ENCODE assay signal across 8 mouse cellular contexts in genomic region chr11:80428381-80429008, GRCm38 (mm10). TPM values are rescaled to one million over a fixed set of nuclear protein-coding genes. Genes with fewer than 3 reads are reported as not detected.
DNase-seq lines count a peak whose midpoint lies in the region; ATAC-seq and TF ChIP-seq lines count a peak whose summit lies in the region.

Gene Psmd11 (plus strand): TSS chr11:80428615.

- peaks cover 5% of the 10 kb centered on the region; the same call in 1 of the 2 replicates for H3K4me1 ChIP-seq in hindbrain, postnatal 0 days (ENCODE audit: insufficient read depth, low read length)

- H3K36me3 ChIP-seq in hindbrain, postnatal 0 days (ENCODE audit: insufficient read depth, low read length) = 0 out of 2 replicates have a peak, but pooled peaks cover 12% of the 10 kb centered on the region

- no peaks in the 10 kb centered on the region for H3K27me3 ChIP-seq in hindbrain, postnatal 0 days (ENCODE audit: insufficient read depth, low read length)

- under 1% methylated on average over 50 of the region's 58 CpGs for WGBS in hindbrain, postnatal 0 days

- peak within 1 kb of the TSS; percentile 98 for H3K27ac ChIP-seq in gastrocnemius, adult 2 months
- peak within 1 kb of the TSS; percentile 90 for H3K27ac ChIP-seq in hindbrain, postnatal 0 days
- peak within 1 kb of the TSS; percentile 95 for H3K27ac ChIP-seq in left cerebral cortex, adult 2 months

- peak within 1 kb of the TSS; percentile 85 for H3K4me3 ChIP-seq in gastrocnemius, adult 2 months
- H3K4me3 ChIP-seq in hindbrain, postnatal 0 days (ENCODE audit: low read length) = peak within 1 kb of the TSS; percentile 99
- H3K4me3 ChIP-seq in left cerebral cortex, adult 2 months = peak within 1 kb of the TSS; percentile 95

- no peaks in the 10 kb centered on the region for H3K9me3 ChIP-seq in hindbrain, postnatal 0 days (ENCODE audit: low read length)

- peak; percentile 98 for DNase-seq in ZHBTc4 (ENCODE audit: low read depth, low spot score)
- peak; percentile 97 for DNase-seq in gastrocnemius, adult 2 months
- peak; percentile 99 for DNase-seq in hindbrain, postnatal 0 days (ENCODE audit: low spot score)
- peak; percentile 95 for DNase-seq in left cerebral cortex, adult 2 months (ENCODE audit: extremely low spot score in 1 of 2, low spot score in 2 of 2)
- DNase-seq in right cerebral cortex, adult 2 months (ENCODE audit: low spot score in 2 of 2) = peak; percentile 96 to 97
- DNase-seq in urinary bladder, postnatal 14 days (ENCODE audit: low spot score) = peak; percentile 95

- peak; percentile 97 for ATAC-seq in common myeloid progenitor, adult 5-6 weeks (replicated peaks; ENCODE audit: low read depth, poor library complexity, severe bottlenecking)
- peak; percentile 100 for ATAC-seq in hindbrain, postnatal 0 days
- peak; percentile 100 for ATAC-seq in megakaryocyte, adult 5-6 weeks (ENCODE audit: poor library complexity, severe bottlenecking)

- intact Hi-C loops in gastrocnemius, adult 2 months (cut with DNase I) = loop anchor here (2.0 kb wide), 1 partner anchor 242 kb away; no protein-coding TSS in a partner anchor
- intact Hi-C loops in left cerebral cortex, adult 2 months (cut with DNase I) = loop anchor here (1.0 kb wide), 1 partner anchor 242 kb away; no protein-coding TSS in a partner anchor

- peak; percentile 78 for TF ChIP-seq CTCF in gastrocnemius, adult 2 months (IDR thresholded peaks at IDR 0.05)
- TF ChIP-seq CTCF in hindbrain, postnatal 0 days (IDR thresholded peaks at IDR 0.05; ENCODE audit: low read depth) = peak; percentile 82
- peak; percentile 72 for TF ChIP-seq CTCF in left cerebral cortex, adult 2 months (IDR thresholded peaks at IDR 0.05)

- peak within 1 kb of the TSS; percentile 91 for H3K9ac ChIP-seq in hindbrain, postnatal 0 days (replicated peaks; ENCODE audit: low read length)

- peak within 1 kb of the TSS; percentile 79 for H3K4me2 ChIP-seq in hindbrain, postnatal 0 days (ENCODE audit: low read depth, low read length)

RNA-seq across cellular contexts. Expression of gene Psmd11, which starts in this region (rescaled TPM):
- total RNA-seq in common myeloid progenitor, adult 5-6 weeks (2017) = 81.0 and 107 TPM in 2 replicates
- total RNA-seq in gastrocnemius, adult 2 months (2021) = 100 to 1,000 TPM; 138 to 169 TPM
- total RNA-seq in hindbrain, postnatal 0 days (2014; rRNA removed) = 31.2 and 35.1 TPM in 2 replicates
- polyA plus RNA-seq in hindbrain, postnatal 0 days (2015; fragmentation: Nextera tagmentation; extraction: Ambion mirVana) = 272 and 284 TPM in 2 replicates
- 100 to 1,000 TPM; 102 to 103 TPM for total RNA-seq in left cerebral cortex, adult 2 months (2021)
- 62.0 and 67.1 TPM in 2 replicates for total RNA-seq in megakaryocyte, adult 5-6 weeks (2015)
- 38.8 and 73.4 TPM in 2 replicates for total RNA-seq in megakaryocyte, adult 5-6 weeks (2017)

Comparison
In these comparisons a context has a peak if more than half of its experiments do, and no peak if none do; other contexts are left out.
1. Peak in every context shown above with its lines: DNase-seq, ATAC-seq, H3K4me3 ChIP-seq and H3K27ac ChIP-seq.